Mouse (Mus musculus) liver, embryonic 13.5 days (tissue): Measurements from ENCODE around the gene Tspan3. TPM values are rescaled to one million over a fixed set of nuclear protein-coding genes. Genes with fewer than 3 reads are reported as not detected.

Experiments
- ATAC-seq: fragments of 200-750 bp; cut with Nextera tagmentation; 2 replicates; pipeline ENCODE4 v1.8.0; 2017; ENCODE audit warnings: low read depth, mild to moderate bottlenecking, moderate number of reproducible peaks, moderate library complexity
- DNase-seq: peaks from one replicate; pipeline ENCODE4 v3.0.0; 2022
- H3K27ac ChIP-seq: fragments of 300-500 bp; sonication (generic); 2 replicates; pipeline ENCODE4 v1.5.1; 2015; ENCODE audit warnings: moderate library complexity, mild to moderate bottlenecking, inconsistent platforms
- H3K27me3 ChIP-seq: fragments of 300-500 bp; sonication (generic); 2 replicates; pipeline ENCODE4 v1.6.1; 2015; ENCODE audit warnings: mild to moderate bottlenecking, inconsistent platforms
- H3K36me3 ChIP-seq: fragments of 300-500 bp; sonication (generic); 2 replicates; pipeline ENCODE4 v1.6.1; 2015; ENCODE audit warnings: mild to moderate bottlenecking, inconsistent platforms
- H3K4me1 ChIP-seq: fragments of 300-500 bp; sonication (generic); replicated peaks from 2 replicates; pipeline ENCODE4 v1.6.1; 2015; ENCODE audit warnings: inconsistent platforms
- H3K4me2 ChIP-seq: fragments of 300-500 bp; sonication (generic); 2 replicates; pipeline ENCODE4 v1.6.1; 2015; ENCODE audit warnings: inconsistent platforms, mild to moderate bottlenecking, moderate library complexity
- H3K4me3 ChIP-seq: fragments of 300-500 bp; sonication (generic); replicated peaks from 2 replicates; pipeline ENCODE4 v1.5.1; 2015; ENCODE audit warnings: mild to moderate bottlenecking, inconsistent platforms
- H3K9ac ChIP-seq: fragments of 300-500 bp; sonication (generic); 2 replicates; pipeline ENCODE4 v1.6.1; 2015; ENCODE audit warnings: mild to moderate bottlenecking, inconsistent platforms
- H3K9me3 ChIP-seq: fragments of 300-500 bp; sonication (generic); replicated peaks from 2 replicates; pipeline ENCODE4 v1.6.1; 2016; ENCODE audit warnings: inconsistent platforms
- WGBS: fragments of 180-500 bp; shearing (Covaris S2); methylation state at CpG from one replicate; pipeline ENCODE4 v1.1.7; 2015; ENCODE audit not compliant: insufficient replicate concordance; 5-methylcytosine and 5-hydroxymethylcytosine counted together
- polyA plus RNA-seq: library from polyadenylated mRNA; unstranded; fragments of >200 nt; fragmentation: Nextera tagmentation; extraction: Ambion mirVana; gene quantifications from 2 replicates; pipeline ENCODE4 v1.2.1, GENCODE M21; 2015

Gene Tspan3
- polyA plus RNA-seq, 1 experiment from 2014 or later, result 46.5 TPM

- 57% methylated on average over 4 of the region's 4 CpGs for WGBS
- H3K4me2 ChIP-seq, result no peak overlapping the region
- H3K9me3 ChIP-seq, result no peaks in the 10 kb centered on the region
- no peaks in the 10 kb centered on the region for H3K27me3 ChIP-seq
- no peak overlapping the region for H3K9ac ChIP-seq
- no peak for ATAC-seq
- H3K4me1 ChIP-seq, result peaks cover 12% of the 10 kb centered on the region; the same call in 1 of the 2 replicates
- no peak for DNase-seq
- H3K27ac ChIP-seq, result no peak overlapping the region
- H3K4me3 ChIP-seq, result no peak overlapping the region
- peaks cover 13% of the 10 kb centered on the region; the same call in 1 of the 2 replicates for H3K36me3 ChIP-seq
Measured at GRCm38 (mm10) chr9:56130536-56130935, 34.7 kb downstream of the Tspan3 start.

- Histone ChIP-seq H3K4me2 (no peak overlapping the region), H3K27me3 (no peaks in the 10 kb centered on the region), H3K9ac (no peak overlapping the region), H3K36me3 (peaks cover 13% of the 10 kb centered on the region; the same call in 1 of the 2 replicates), H3K27ac (no peak overlapping the region), H3K4me1 (peaks cover 12% of the 10 kb centered on the region; the same call in 1 of the 2 replicates), H3K4me3 (no peak overlapping the region), H3K9me3 (no peaks in the 10 kb centered on the region)
- WGBS, result 77% methylated on average over 3 of the region's 3 CpGs
- ATAC-seq (no peak), DNase-seq (no peak)
Measured at GRCm38 (mm10) chr9:56129951-56130350, 35.3 kb downstream of the Tspan3 start.

- peaks cover 13% of the 10 kb centered on the region; the same call in 1 of the 2 replicates for H3K36me3 ChIP-seq
Measured at GRCm38 (mm10) chr9:56128331-56128730, 36.9 kb downstream of the Tspan3 start.

GRCm38 (mm10) chr9:56126453-56127173, 38.7 kb downstream of the Tspan3 start:
- 57% methylated on average over 16 of the region's 16 CpGs for WGBS
- H3K4me3 ChIP-seq, result no peak overlapping the region
- no peaks in the 10 kb centered on the region for H3K9me3 ChIP-seq
- H3K4me1 ChIP-seq, result peaks cover 12% of the 10 kb centered on the region; the same call in 1 of the 2 replicates
- H3K9ac ChIP-seq, result no peak overlapping the region
- ATAC-seq (no peak), DNase-seq (no peak)
- no peak overlapping the region for H3K4me2 ChIP-seq
- H3K27me3 ChIP-seq, result no peaks in the 10 kb centered on the region
- H3K36me3 ChIP-seq, result 0 out of 2 replicates have a peak, but pooled peaks cover 7% of the 10 kb centered on the region
- no peak overlapping the region for H3K27ac ChIP-seq

More at GRCm38 (mm10) chr9:56128331-56128730, 36.9 kb downstream of the Tspan3 start:
- H3K4me3 ChIP-seq, result no peak overlapping the region
- H3K27ac ChIP-seq, result no peak overlapping the region
- no peak overlapping the region for H3K4me2 ChIP-seq
- H3K9ac ChIP-seq, result no peak overlapping the region
- no peak for DNase-seq
- H3K9me3 ChIP-seq, result no peaks in the 10 kb centered on the region
- no peaks in the 10 kb centered on the region for H3K27me3 ChIP-seq
- no peak for ATAC-seq
- peaks cover 12% of the 10 kb centered on the region; the same call in 1 of the 2 replicates for H3K4me1 ChIP-seq
- 66% methylated on average over 9 of the region's 9 CpGs for WGBS

- H3K27me3 ChIP-seq, result no peaks in the 10 kb centered on the region
- peaks cover 12% of the 10 kb centered on the region; the same call in 1 of the 2 replicates for H3K4me1 ChIP-seq
- H3K27ac ChIP-seq, result no peak overlapping the region
- WGBS, result 57% methylated on average over 11 of the region's 11 CpGs
- DNase-seq (no peak), ATAC-seq (no peak)
- H3K4me3 ChIP-seq, result no peak overlapping the region
- H3K9ac ChIP-seq, result no peak overlapping the region
- H3K9me3 ChIP-seq, result no peaks in the 10 kb centered on the region
- 0 out of 2 replicates have a peak, but pooled peaks cover 7% of the 10 kb centered on the region for H3K36me3 ChIP-seq
- H3K4me2 ChIP-seq, result no peak overlapping the region
Measured at GRCm38 (mm10) chr9:56124561-56124960, 40.7 kb downstream of the Tspan3 start.

GRCm38 (mm10) chr9:56123613-56124012, 41.7 kb downstream of the Tspan3 start:
- DNase-seq (no peak), ATAC-seq (no peak)
- Histone ChIP-seq H3K36me3 (no peaks in the 10 kb centered on the region), H3K4me1 (peaks cover 10% of the 10 kb centered on the region; the same call in 1 of the 2 replicates), H3K27ac (no peak overlapping the region), H3K27me3 (no peaks in the 10 kb centered on the region), H3K4me2 (no peak overlapping the region), H3K9me3 (no peaks in the 10 kb centered on the region), H3K4me3 (no peak overlapping the region), H3K9ac (no peak overlapping the region)
- WGBS, result 72% methylated on average over 7 of the region's 7 CpGs

- H3K9ac ChIP-seq, result no peak overlapping the region
- ATAC-seq (no peak), DNase-seq (no peak)
- H3K4me3 ChIP-seq, result no peak overlapping the region
- no peaks in the 10 kb centered on the region for H3K27me3 ChIP-seq
- no peaks in the 10 kb centered on the region for H3K9me3 ChIP-seq
- no peaks in the 10 kb centered on the region for H3K36me3 ChIP-seq
- no peak overlapping the region for H3K4me2 ChIP-seq
- 59% methylated on average over 8 of the region's 8 CpGs for WGBS
- H3K4me1 ChIP-seq, result peaks cover 4% of the 10 kb centered on the region; the same call in 1 of the 2 replicates
- H3K27ac ChIP-seq, result no peak overlapping the region
Measured at GRCm38 (mm10) chr9:56122973-56123372, 42.3 kb downstream of the Tspan3 start.

GRCm38 (mm10) chr9:56121097-56121496, 44.2 kb downstream of the Tspan3 start:
- DNase-seq, result no peak
- WGBS, result 56% methylated on average over 7 of the region's 7 CpGs
- Histone ChIP-seq H3K4me3 (no peak overlapping the region), H3K9me3 (no peaks in the 10 kb centered on the region; the same call in 1 of the 2 replicates), H3K36me3 (peaks cover 2% of the 10 kb centered on the region; the same call in 1 of the 2 replicates), H3K27ac (no peak overlapping the region), H3K9ac (no peak overlapping the region), H3K4me2 (no peak overlapping the region), H3K27me3 (no peaks in the 10 kb centered on the region), H3K4me1 (no peaks in the 10 kb centered on the region)
- no peak for ATAC-seq

GRCm38 (mm10) chr9:56119651-56120050, 45.6 kb downstream of the Tspan3 start:
- DNase-seq (no peak), ATAC-seq (no peak)
- Histone ChIP-seq H3K36me3 (peaks cover 4% of the 10 kb centered on the region; the same call in 1 of the 2 replicates), H3K9ac (no peak overlapping the region), H3K9me3 (no peaks in the 10 kb centered on the region; the same call in 1 of the 2 replicates), H3K4me1 (no peaks in the 10 kb centered on the region), H3K27ac (no peak overlapping the region), H3K4me2 (no peak overlapping the region), H3K27me3 (no peaks in the 10 kb centered on the region), H3K4me3 (no peak overlapping the region)
- WGBS, result 71% methylated on average over 2 of the region's 2 CpGs

GRCm38 (mm10) chr9:56118582-56118981, 46.7 kb downstream of the Tspan3 start:
- Histone ChIP-seq H3K9me3 (no peaks in the 10 kb centered on the region; the same call in 1 of the 2 replicates), H3K36me3 (peaks cover 4% of the 10 kb centered on the region; the same call in 1 of the 2 replicates), H3K4me2 (peak overlapping the region; percentile 53), H3K27me3 (no peaks in the 10 kb centered on the region), H3K4me3 (peak overlapping the region; percentile 29; the same call in 1 of the 2 replicates), H3K9ac (no peak overlapping the region), H3K27ac (no peak overlapping the region), H3K4me1 (no peaks in the 10 kb centered on the region)
- WGBS, result 24% methylated on average over 14 of the region's 14 CpGs
- DNase-seq, result peak; percentile 43
- ATAC-seq, result 0 out of 2 replicates have a peak, but pooled peaks have one; percentile 29

GRCm38 (mm10) chr9:56118091-56118490, 47.2 kb downstream of the Tspan3 start:
- 60% methylated on average over 5 of the region's 5 CpGs for WGBS
- DNase-seq, result no peak
- H3K4me2 ChIP-seq, result no peak overlapping the region
- H3K4me3 ChIP-seq, result no peak overlapping the region
- no peaks in the 10 kb centered on the region for H3K27me3 ChIP-seq
- H3K9ac ChIP-seq, result no peak overlapping the region
- H3K36me3 ChIP-seq, result peaks cover 4% of the 10 kb centered on the region; the same call in 1 of the 2 replicates
- H3K4me1 ChIP-seq, result no peaks in the 10 kb centered on the region
- H3K27ac ChIP-seq, result no peak overlapping the region
- H3K9me3 ChIP-seq, result no peaks in the 10 kb centered on the region; the same call in 1 of the 2 replicates
- ATAC-seq, result 0 out of 2 replicates have a peak, but pooled peaks have one; percentile 14
